Mouse (Mus musculus) kidney, adult 2 months (tissue): Measurements from ENCODE around the gene Ank. TPM values are rescaled to one million over a fixed set of nuclear protein-coding genes. Genes with fewer than 3 reads are reported as not detected.

Source experiments
- DNase-seq: peaks from one replicate; pipeline ENCODE4 v3.0.0; 2021
- H3K27ac ChIP-seq: fragments of 200-500 bp; 2 replicates; pipeline ENCODE4 v1.5.1; 2012; ENCODE audit warnings: low read depth, low read length, control low read depth, inconsistent platforms; ENCODE audit not compliant: insufficient read depth
- H3K27me3 ChIP-seq: fragments of 200-500 bp; replicated peaks from 2 replicates; pipeline ENCODE4 v1.6.1; 2012; ENCODE audit warnings: mild to moderate bottlenecking, moderate library complexity, low read length, inconsistent platforms; ENCODE audit not compliant: control insufficient read depth, insufficient read depth
- H3K36me3 ChIP-seq: fragments of 200-500 bp; 2 replicates; pipeline ENCODE4 v1.6.1; 2012; ENCODE audit warnings: mild to moderate bottlenecking, moderate library complexity, low read length, inconsistent platforms; ENCODE audit not compliant: control insufficient read depth, insufficient read depth
- H3K4me1 ChIP-seq: fragments of 200-500 bp; 2 replicates; pipeline ENCODE4 v1.6.1; 2011; ENCODE audit warnings: low read length; ENCODE audit not compliant: control insufficient read depth, insufficient read depth
- H3K4me3 ChIP-seq: fragments of 200-500 bp; 2 replicates; pipeline ENCODE4 v1.5.1; 2011; ENCODE audit warnings: mild to moderate bottlenecking, low read depth, low read length, control low read depth; ENCODE audit not compliant: insufficient read depth
- CTCF ChIP-seq: fragments of 200-500 bp; conservative IDR thresholded peaks from 2 replicates; pipeline ENCODE4 v1.5.1; 2011; ENCODE audit warnings: low read depth, mild to moderate bottlenecking, control low read depth, low read length, moderate library complexity, mixed read lengths; ENCODE audit not compliant: insufficient read depth, insufficient read length
- POLR2A ChIP-seq: fragments of 200-500 bp; IDR thresholded peaks from one replicate; pipeline ENCODE4 v1.6.1; 2011; ENCODE audit warnings: low read depth, low read length, control low read depth
- WGBS: fragments of 180-500 bp; shearing (Covaris S2); methylation state at CpG from one replicate; pipeline ENCODE4 v1.1.7; 2018; 5-methylcytosine and 5-hydroxymethylcytosine counted together
- polyA plus RNA-seq: library from polyadenylated mRNA; depleted of rRNA; stranded (reverse); fragments of >200 nt; gene quantifications from 2 replicates; pipeline ENCODE4 v1.2.3, GENCODE M21; 2012

Gene Ank
- polyA plus RNA-seq, 1 experiment, result 18.6 TPM

GRCm38 (mm10) chr15:27518026-27518425, 51.5 kb downstream of the Ank start:
- Histone ChIP-seq H3K27ac (no peak overlapping the region), H3K4me3 (no peak overlapping the region), H3K36me3 (no peaks in the 10 kb centered on the region), H3K27me3 (no peaks in the 10 kb centered on the region), H3K4me1 (no peaks in the 10 kb centered on the region)
- WGBS, result 71% methylated on average over 8 of the region's 8 CpGs
- DNase-seq, result no peak
- TF ChIP-seq POLR2A (no peak), CTCF (no peak)

DNA sequence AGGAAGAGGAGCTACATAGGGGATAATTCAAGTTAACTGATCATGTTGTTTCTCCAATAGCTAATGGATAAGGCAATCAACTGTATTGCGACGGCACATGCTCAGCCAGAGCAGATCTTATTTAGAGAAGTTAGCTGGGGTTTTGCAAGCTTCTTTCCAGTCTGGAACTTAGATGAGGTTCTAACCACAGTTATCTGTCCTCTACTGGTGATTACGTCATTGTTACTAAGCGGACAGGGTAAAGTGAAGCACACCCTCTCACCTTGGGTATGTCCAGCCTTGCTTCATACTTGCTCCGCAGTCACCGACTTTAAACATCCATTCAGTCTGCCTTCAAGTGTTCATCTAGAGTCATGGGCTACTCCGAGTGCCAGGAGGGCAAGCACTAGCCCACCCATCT, 53.4 kb downstream of the Ank start:
- 96% methylated on average over 7 of the region's 7 CpGs for WGBS
- TF ChIP-seq POLR2A (no peak), CTCF (no peak)

DNA sequence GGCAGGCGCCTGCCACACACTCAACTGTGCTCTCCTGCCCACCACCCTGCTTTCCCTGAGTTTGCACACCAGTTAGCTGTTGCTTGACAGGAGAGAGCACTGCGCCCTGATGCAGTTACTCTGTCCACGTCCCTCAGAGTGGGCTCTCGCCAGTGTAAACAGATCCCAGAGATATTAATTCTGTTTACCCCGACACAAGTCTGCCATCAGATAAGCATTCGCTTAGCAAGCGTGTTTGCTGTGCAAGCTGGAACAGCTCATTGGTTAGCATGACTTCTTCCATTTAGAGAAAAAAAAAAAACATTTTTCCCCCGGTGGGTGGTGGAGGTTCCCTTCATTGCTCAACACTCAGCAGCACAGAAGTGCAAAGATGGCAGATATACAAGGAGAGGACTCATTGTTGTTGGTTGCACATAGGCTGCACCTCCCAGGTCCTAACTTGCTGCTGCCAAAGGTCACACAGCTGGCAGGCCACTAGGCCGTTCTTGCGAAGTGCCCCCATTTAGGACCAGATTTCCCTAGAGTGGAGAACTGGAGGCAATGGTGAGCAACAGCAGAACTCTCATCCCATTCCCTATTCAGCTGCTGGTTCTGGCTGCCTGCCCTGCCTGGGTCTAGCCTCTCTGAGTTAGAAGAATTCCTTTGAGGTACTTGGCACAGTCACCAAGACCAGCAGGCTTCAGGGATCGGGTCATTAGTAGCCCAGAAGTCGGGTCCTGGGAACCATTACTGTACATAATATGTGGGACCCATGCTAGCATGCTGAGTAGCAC, 58.9 kb downstream of the Ank start:
- Histone ChIP-seq H3K36me3 (no peaks in the 10 kb centered on the region), H3K27ac (no peak overlapping the region), H3K27me3 (no peaks in the 10 kb centered on the region), H3K4me1 (no peaks in the 10 kb centered on the region), H3K4me3 (no peak overlapping the region)
- TF ChIP-seq CTCF (no peak), POLR2A (no peak)
- 61% methylated on average over 12 of the region's 12 CpGs for WGBS
- peak; percentile 28 for DNase-seq

More for the DNA sequence above, 53.4 kb downstream of the Ank start:
- H3K27ac ChIP-seq, result no peak overlapping the region
- no peak overlapping the region for H3K4me3 ChIP-seq
- DNase-seq, result no peak
- H3K36me3 ChIP-seq, result no peaks in the 10 kb centered on the region
- H3K4me1 ChIP-seq, result no peaks in the 10 kb centered on the region
- H3K27me3 ChIP-seq, result no peaks in the 10 kb centered on the region

- TF ChIP-seq CTCF (no peak), POLR2A (no peak)
- Histone ChIP-seq H3K27ac (no peak overlapping the region), H3K4me3 (no peak overlapping the region), H3K27me3 (no peaks in the 10 kb centered on the region), H3K4me1 (no peaks in the 10 kb centered on the region), H3K36me3 (no peaks in the 10 kb centered on the region)
- 74% methylated on average over 4 of the region's 4 CpGs for WGBS
- no peak for DNase-seq
These were observed 62.4 kb downstream of the Ank start for GRCm38 (mm10) chr15:27528896-27529295.

- Histone ChIP-seq H3K4me3 (no peak overlapping the region), H3K4me1 (no peaks in the 10 kb centered on the region), H3K27ac (no peak overlapping the region), H3K27me3 (no peaks in the 10 kb centered on the region), H3K36me3 (no peaks in the 10 kb centered on the region)
- TF ChIP-seq POLR2A (no peak), CTCF (no peak)
- DNase-seq, result no peak
- 84% methylated on average over 4 of the region's 4 CpGs for WGBS
These were observed 63.5 kb downstream of the Ank start for GRCm38 (mm10) chr15:27530023-27530422.

DNA sequence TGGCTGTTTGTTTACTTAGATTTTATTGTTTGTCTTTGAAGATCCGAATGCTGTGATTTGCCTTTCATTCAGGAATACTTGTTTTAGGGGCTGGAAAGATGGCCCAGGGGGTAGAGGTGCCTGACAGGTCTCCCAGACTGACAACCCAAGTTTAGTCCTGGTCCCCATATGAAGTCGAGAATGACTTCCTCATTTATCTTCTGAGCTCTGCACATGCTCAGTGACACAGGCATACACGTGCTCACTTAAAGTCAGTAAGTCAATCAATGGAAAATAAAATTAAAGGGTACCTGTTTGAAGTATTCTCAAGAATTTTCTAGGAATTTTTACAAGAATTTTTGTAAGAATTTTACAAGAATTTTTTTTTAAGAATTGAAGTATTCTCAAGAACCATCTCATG, 66.6 kb downstream of the Ank start:
- TF ChIP-seq CTCF (no peak), POLR2A (no peak)
- WGBS, result 66% methylated on average over 3 of the region's 3 CpGs
- H3K27me3 ChIP-seq, result no peaks in the 10 kb centered on the region
- no peak overlapping the region for H3K27ac ChIP-seq
- no peak for DNase-seq
- H3K4me1 ChIP-seq, result no peaks in the 10 kb centered on the region
- no peak overlapping the region for H3K4me3 ChIP-seq
- no peaks in the 10 kb centered on the region for H3K36me3 ChIP-seq

DNA sequence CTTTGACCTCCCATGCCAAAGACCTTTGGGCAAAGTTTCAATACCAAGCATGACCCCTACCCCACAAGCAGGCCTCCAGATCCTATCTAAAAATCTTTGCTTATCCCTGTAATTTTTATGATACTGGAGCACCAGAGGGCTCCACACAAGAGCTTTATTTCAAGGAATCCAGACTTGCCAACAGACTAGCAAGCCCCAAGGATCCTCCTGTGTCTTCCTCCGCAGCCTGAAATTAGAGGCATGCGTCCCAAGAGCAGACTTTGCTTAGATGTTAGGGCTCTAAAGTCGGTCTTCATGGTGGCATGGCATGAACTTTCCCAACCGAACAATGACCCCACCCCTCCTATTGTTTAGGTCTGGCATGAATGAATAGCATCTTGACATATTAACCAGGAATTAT, 69.2 kb downstream of the Ank start:
- no peak for DNase-seq
- Histone ChIP-seq H3K27ac (no peak overlapping the region), H3K4me1 (no peaks in the 10 kb centered on the region), H3K36me3 (no peaks in the 10 kb centered on the region), H3K27me3 (no peaks in the 10 kb centered on the region), H3K4me3 (no peak overlapping the region)
- no peak for TF ChIP-seq POLR2A
- no peak for TF ChIP-seq CTCF
- WGBS, result 80% methylated on average over 4 of the region's 4 CpGs

DNA sequence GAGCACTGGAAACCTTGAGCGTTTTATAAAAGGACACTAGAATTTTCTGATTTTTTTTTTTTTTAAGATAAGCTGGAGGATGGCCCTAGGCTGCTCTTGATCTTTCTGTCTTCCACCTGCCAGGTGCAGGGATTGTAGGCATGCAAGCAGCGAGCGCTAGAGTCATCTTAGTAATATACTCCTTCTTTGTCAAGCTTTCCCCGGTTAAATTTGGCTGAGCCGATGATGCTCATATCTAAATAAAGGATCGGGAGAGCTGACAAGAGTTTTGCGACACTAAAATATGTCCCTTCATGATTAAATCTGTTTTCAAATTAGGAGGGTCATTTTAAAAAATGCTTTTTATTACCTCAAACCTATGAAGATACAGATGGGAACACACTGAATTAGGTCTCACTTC, 69.7 kb downstream of the Ank start:
- Histone ChIP-seq H3K36me3 (no peaks in the 10 kb centered on the region), H3K4me3 (no peak overlapping the region), H3K27me3 (no peaks in the 10 kb centered on the region), H3K4me1 (no peaks in the 10 kb centered on the region), H3K27ac (no peak overlapping the region)
- WGBS, result 82% methylated on average over 7 of the region's 7 CpGs
- no peak for DNase-seq
- TF ChIP-seq POLR2A, result no peak
- TF ChIP-seq CTCF, result no peak
